7 mouse cellular contexts compared by ENCODE assay signal in genomic region chr2:92392318-92393264, GRCm38 (mm10). TPM values are rescaled to one million over a fixed set of nuclear protein-coding genes. Genes with fewer than 3 reads are reported as not detected.
DNase-seq lines count a peak whose midpoint lies in the region; ATAC-seq and TF ChIP-seq lines count a peak whose summit lies in the region.

No protein-coding gene starts in this region.

- no peak for TF ChIP-seq CTCF in lung, postnatal 0 days (IDR thresholded peaks at IDR 0.05)

- H3K27me3 ChIP-seq in lung, postnatal 0 days (replicated peaks; ENCODE audit: insufficient read depth, low read length), result no peaks in the 10 kb centered on the region
- H3K27me3 ChIP-seq in embryonic facial prominence, embryonic 11.5 days (ENCODE audit: control insufficient read depth, insufficient read depth, low read length), result no peaks in the 10 kb centered on the region
- no peaks in the 10 kb centered on the region for H3K27me3 ChIP-seq in hindbrain, embryonic 16.5 days (replicated peaks; ENCODE audit: control insufficient read depth, insufficient read depth, low read length)
- no peaks in the 10 kb centered on the region for H3K27me3 ChIP-seq in midbrain, embryonic 13.5 days

- WGBS in lung, postnatal 0 days, result 5% methylated on average over 26 of the region's 26 CpGs
- WGBS in embryonic facial prominence, embryonic 11.5 days, result 4% methylated on average over 26 of the region's 26 CpGs
- 4% methylated on average over 26 of the region's 26 CpGs for WGBS in hindbrain, embryonic 16.5 days
- 5% methylated on average over 26 of the region's 26 CpGs for WGBS in midbrain, embryonic 13.5 days

- 0 out of 2 replicates have a peak, but pooled peaks cover 6% of the 10 kb centered on the region for H3K4me1 ChIP-seq in lung, postnatal 0 days (ENCODE audit: insufficient read depth, low read depth, low read length)
- H3K4me1 ChIP-seq in embryonic facial prominence, embryonic 11.5 days (ENCODE audit: control insufficient read depth, insufficient read depth, low read length), result peaks cover 20% of the 10 kb centered on the region
- peaks cover 54% of the 10 kb centered on the region for H3K4me1 ChIP-seq in hindbrain, embryonic 16.5 days (ENCODE audit: control insufficient read depth, insufficient read depth, low read depth, low read length)
- H3K4me1 ChIP-seq in midbrain, embryonic 13.5 days (replicated peaks), result peaks cover 66% of the 10 kb centered on the region

- no peak for TF ChIP-seq EP300 in lung, postnatal 0 days (IDR thresholded peaks at IDR 0.05)

- H3K9ac ChIP-seq in lung, postnatal 0 days (replicated peaks; ENCODE audit: low read depth), result no peak overlapping the region
- peak overlapping the region; percentile 64 for H3K9ac ChIP-seq in embryonic facial prominence, embryonic 11.5 days (replicated peaks; ENCODE audit: low read length)
- H3K9ac ChIP-seq in hindbrain, embryonic 16.5 days (ENCODE audit: low read depth, low read length), result peak overlapping the region; percentile 41
- H3K9ac ChIP-seq in midbrain, embryonic 13.5 days (replicated peaks), result peak overlapping the region; percentile 73

- H3K27ac ChIP-seq in lung, postnatal 0 days (ENCODE audit: low read length), result no peak overlapping the region
- peak overlapping the region; percentile 78 for H3K27ac ChIP-seq in embryonic facial prominence, embryonic 11.5 days (replicated peaks; ENCODE audit: low read depth, low read length)
- H3K27ac ChIP-seq in hindbrain, embryonic 16.5 days (ENCODE audit: low read depth, low read length), result peak overlapping the region; percentile 55
- H3K27ac ChIP-seq in midbrain, embryonic 13.5 days, result peak overlapping the region; percentile 95

- no peak for DNase-seq in lung, postnatal 0 days (ENCODE audit: low spot score)
- no peak for DNase-seq in lung, postnatal 14 days
- DNase-seq in embryonic facial prominence, embryonic 11.5 days (ENCODE audit: low spot score), result peak; percentile 85
- DNase-seq in adrenal gland, adult 2 months, result no peak
- no peak for DNase-seq in natural killer cell, adult 2 months (ENCODE audit: low spot score in 2 of 2)

- ATAC-seq in lung, postnatal 0 days, result no peak
- peak; percentile 12; the same call in 1 of the 2 replicates for ATAC-seq in embryonic facial prominence, embryonic 11.5 days (replicated peaks; ENCODE audit: insufficient number of reproducible peaks, low FRiP score, low TSS enrichment, low read depth)
- no peak for ATAC-seq in hindbrain, embryonic 16.5 days
- 0 out of 2 replicates have a peak, but pooled peaks have one; percentile 4 for ATAC-seq in midbrain, embryonic 13.5 days

- H3K4me3 ChIP-seq in lung, postnatal 0 days (ENCODE audit: low read depth, low read length), result no peak overlapping the region
- peak overlapping the region; percentile 43 for H3K4me3 ChIP-seq in embryonic facial prominence, embryonic 11.5 days (ENCODE audit: low read depth, low read length)
- peak overlapping the region; percentile 28 for H3K4me3 ChIP-seq in hindbrain, embryonic 16.5 days (ENCODE audit: low read length)
- H3K4me3 ChIP-seq in midbrain, embryonic 13.5 days (replicated peaks), result peak overlapping the region; percentile 41

- H3K4me2 ChIP-seq in lung, postnatal 0 days (replicated peaks; ENCODE audit: low read depth, low read length), result 0 out of 2 replicates have a peak overlapping the region, but pooled peaks have one; percentile 28
- H3K4me2 ChIP-seq in embryonic facial prominence, embryonic 11.5 days (ENCODE audit: low read depth, low read length), result peak overlapping the region; percentile 74
- H3K4me2 ChIP-seq in hindbrain, embryonic 16.5 days (ENCODE audit: low read length), result peak overlapping the region; percentile 49
- H3K4me2 ChIP-seq in midbrain, embryonic 13.5 days (replicated peaks), result peak overlapping the region; percentile 79

- no peaks in the 10 kb centered on the region for H3K9me3 ChIP-seq in lung, postnatal 0 days (ENCODE audit: low read length)
- no peaks in the 10 kb centered on the region for H3K9me3 ChIP-seq in embryonic facial prominence, embryonic 11.5 days (replicated peaks; ENCODE audit: control insufficient read depth, low read length)
- H3K9me3 ChIP-seq in hindbrain, embryonic 16.5 days (ENCODE audit: control insufficient read depth, low read length), result no peaks in the 10 kb centered on the region
- no peaks in the 10 kb centered on the region for H3K9me3 ChIP-seq in midbrain, embryonic 13.5 days

- H3K36me3 ChIP-seq in lung, postnatal 0 days (ENCODE audit: insufficient read depth, low read length), result no peaks in the 10 kb centered on the region
- H3K36me3 ChIP-seq in embryonic facial prominence, embryonic 11.5 days (replicated peaks; ENCODE audit: control insufficient read depth, insufficient read depth, low read depth, low read length), result no peaks in the 10 kb centered on the region
- 0 out of 2 replicates have a peak, but pooled peaks cover 2% of the 10 kb centered on the region for H3K36me3 ChIP-seq in hindbrain, embryonic 16.5 days (ENCODE audit: control insufficient read depth, insufficient read depth, low read length)
- H3K36me3 ChIP-seq in midbrain, embryonic 13.5 days, result peaks cover 2% of the 10 kb centered on the region

RNA-seq across cellular contexts. Expression of gene Mapk8ip1, which starts 8.5 kb away (rescaled TPM):
- 7.8 and 9.7 TPM in 2 replicates for polyA plus RNA-seq in lung, postnatal 0 days (2015; fragmentation: Nextera tagmentation; extraction: Ambion mirVana)
- 18.8 and 21.9 TPM in 2 replicates for polyA plus RNA-seq in embryonic facial prominence, embryonic 11.5 days (2014; fragmentation: Nextera tagmentation; extraction: Ambion mirVana)
- 112 and 130 TPM in 2 replicates for polyA plus RNA-seq in hindbrain, embryonic 16.5 days (2015; fragmentation: Nextera tagmentation; extraction: Ambion mirVana)
- polyA plus RNA-seq in midbrain, embryonic 13.5 days (2015; fragmentation: Nextera tagmentation; extraction: Ambion mirVana), result 86.9 and 111 TPM in 2 replicates
- total RNA-seq in adrenal gland, adult 2 months (2021), result 10 to 100 TPM; 30.2 to 34.9 TPM
- polyA plus RNA-seq in adrenal gland, adult 2 months (2012; rRNA removed), result 60.9 and 67.1 TPM in 2 replicates

RNA-seq across cellular contexts. Expression of gene 1700029I15Rik, which starts 10.3 kb away (rescaled TPM):
- 2.3 TPM in 2 replicates for polyA plus RNA-seq in lung, postnatal 0 days (2015; fragmentation: Nextera tagmentation; extraction: Ambion mirVana)
- polyA plus RNA-seq in embryonic facial prominence, embryonic 11.5 days (2014; fragmentation: Nextera tagmentation; extraction: Ambion mirVana), result 1.6 and 1.9 TPM in 2 replicates
- 5.8 and 7.7 TPM in 2 replicates for polyA plus RNA-seq in hindbrain, embryonic 16.5 days (2015; fragmentation: Nextera tagmentation; extraction: Ambion mirVana)
- 8.0 and 8.9 TPM in 2 replicates for polyA plus RNA-seq in midbrain, embryonic 13.5 days (2015; fragmentation: Nextera tagmentation; extraction: Ambion mirVana)
- 10 to 100 TPM in 1 of 2 experiments, 1 to 10 TPM in 1; 4.9 to 14.6 TPM for total RNA-seq in adrenal gland, adult 2 months (2021)
- polyA plus RNA-seq in adrenal gland, adult 2 months (2012; rRNA removed), result 10.5 and 15.0 TPM in 2 replicates

RNA-seq across cellular contexts. Expression of gene Large2, which starts 17.9 kb away (rescaled TPM):
- polyA plus RNA-seq in lung, postnatal 0 days (2015; fragmentation: Nextera tagmentation; extraction: Ambion mirVana), result 17.1 and 18.7 TPM in 2 replicates
- 5.8 and 6.6 TPM in 2 replicates for polyA plus RNA-seq in embryonic facial prominence, embryonic 11.5 days (2014; fragmentation: Nextera tagmentation; extraction: Ambion mirVana)
- polyA plus RNA-seq in hindbrain, embryonic 16.5 days (2015; fragmentation: Nextera tagmentation; extraction: Ambion mirVana), result 1.7 and 2.3 TPM in 2 replicates
- 1.5 and 2.5 TPM in 2 replicates for polyA plus RNA-seq in midbrain, embryonic 13.5 days (2015; fragmentation: Nextera tagmentation; extraction: Ambion mirVana)
- 1 to 10 TPM in 1 of 2 experiments, under 1 TPM in 1; 0.45 to 1.4 TPM for total RNA-seq in adrenal gland, adult 2 months (2021)
- polyA plus RNA-seq in adrenal gland, adult 2 months (2012; rRNA removed), result 1.3 and 2.2 TPM in 2 replicates

RNA-seq across cellular contexts. Expression of gene Pex16, which starts 18.1 kb away (rescaled TPM):
- 28.3 and 30.8 TPM in 2 replicates for polyA plus RNA-seq in lung, postnatal 0 days (2015; fragmentation: Nextera tagmentation; extraction: Ambion mirVana)
- 11.7 and 14.3 TPM in 2 replicates for polyA plus RNA-seq in embryonic facial prominence, embryonic 11.5 days (2014; fragmentation: Nextera tagmentation; extraction: Ambion mirVana)
- polyA plus RNA-seq in hindbrain, embryonic 16.5 days (2015; fragmentation: Nextera tagmentation; extraction: Ambion mirVana), result 43.5 and 45.6 TPM in 2 replicates
- polyA plus RNA-seq in midbrain, embryonic 13.5 days (2015; fragmentation: Nextera tagmentation; extraction: Ambion mirVana), result 32.8 and 36.0 TPM in 2 replicates
- 100 to 1,000 TPM; 102 to 212 TPM for total RNA-seq in adrenal gland, adult 2 months (2021)
- polyA plus RNA-seq in adrenal gland, adult 2 months (2012; rRNA removed), result 199 and 254 TPM in 2 replicates

RNA-seq across cellular contexts. Expression of gene Cry2, which starts 41.3 kb away (rescaled TPM):
- 36.3 and 36.6 TPM in 2 replicates for polyA plus RNA-seq in lung, postnatal 0 days (2015; fragmentation: Nextera tagmentation; extraction: Ambion mirVana)
- 12.6 and 13.7 TPM in 2 replicates for polyA plus RNA-seq in embryonic facial prominence, embryonic 11.5 days (2014; fragmentation: Nextera tagmentation; extraction: Ambion mirVana)
- polyA plus RNA-seq in hindbrain, embryonic 16.5 days (2015; fragmentation: Nextera tagmentation; extraction: Ambion mirVana), result 51.4 and 53.2 TPM in 2 replicates
- polyA plus RNA-seq in midbrain, embryonic 13.5 days (2015; fragmentation: Nextera tagmentation; extraction: Ambion mirVana), result 35.8 and 36.2 TPM in 2 replicates
- total RNA-seq in adrenal gland, adult 2 months (2021), result 10 to 100 TPM; 32.9 to 45.1 TPM
- 27.6 and 53.8 TPM in 2 replicates for polyA plus RNA-seq in adrenal gland, adult 2 months (2012; rRNA removed)

Comparison
In these comparisons a context has a peak if more than half of its experiments do, and no peak if none do; other contexts are left out.
1. ATAC-seq: peak in embryonic facial prominence, embryonic 11.5 days (single experiment) and midbrain, embryonic 13.5 days (single experiment); none in lung, postnatal 0 days (single experiment) and hindbrain, embryonic 16.5 days (single experiment).
2. H3K4me2 ChIP-seq: peak in every context shown above with its lines; median percentile 79 in midbrain, embryonic 13.5 days; 74 in embryonic facial prominence, embryonic 11.5 days; 49 in hindbrain, embryonic 16.5 days; 28 in lung, postnatal 0 days.